Mouse (Mus musculus) cerebellum, adult 9-11 months (tissue): Measurements from ENCODE around the gene Tnfaip8l3.

Experiments
- DNase-seq: peaks from one replicate; pipeline ENCODE4 v3.0.0; 2022

Gene Tnfaip8l3

GRCm38 (mm10) chr9:53986972-53987371, 81.2 kb downstream of the Tnfaip8l3 start:
- DNase-seq, result no peak

DNA sequence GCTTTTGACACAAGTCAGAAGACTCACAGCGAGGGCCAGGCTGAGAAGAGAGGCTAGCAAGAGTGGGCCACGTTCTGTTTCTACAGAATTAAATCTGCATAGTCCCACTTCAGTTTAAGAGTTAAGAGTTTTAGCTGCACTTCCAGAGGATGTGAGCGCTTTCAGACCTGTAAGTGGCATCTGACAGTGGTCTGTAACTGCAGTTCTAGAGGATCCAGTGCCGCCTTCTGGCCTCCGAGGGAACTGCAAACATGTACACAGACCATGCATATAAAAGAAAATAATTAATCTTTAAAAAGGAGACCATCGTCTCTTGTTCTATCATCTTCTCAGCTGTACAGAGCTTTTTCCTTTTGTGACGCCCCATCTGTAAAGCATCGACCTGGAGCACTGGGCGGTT, 83.3 kb downstream of the Tnfaip8l3 start:
- no peak for DNase-seq

DNA sequence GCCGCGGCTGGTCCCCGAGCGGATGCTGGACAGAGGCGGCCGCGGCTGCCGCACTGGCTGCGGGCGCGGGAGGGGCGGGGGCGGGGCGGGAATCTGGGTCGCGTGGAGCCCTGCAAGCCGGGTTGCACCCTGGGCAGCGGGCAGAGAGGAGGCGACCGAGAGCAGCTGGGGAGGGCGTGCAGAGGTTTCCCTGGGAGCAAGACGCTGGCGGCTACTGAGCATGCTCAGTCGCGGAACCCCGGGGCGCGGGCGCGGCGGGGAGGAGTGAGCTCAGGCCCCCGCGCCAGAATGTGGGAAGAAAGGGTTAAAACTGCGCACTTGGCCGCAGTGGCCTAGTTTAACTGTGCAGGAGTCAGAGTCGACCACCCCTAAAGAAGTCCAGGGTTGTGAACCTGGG, 93.1 kb downstream of the Tnfaip8l3 start, which contains the start of gene Elmod1:
Gene Elmod1 (minus strand): TSS at position 180 of the 397 bp plus-strand sequence.
- peak; percentile 79 for DNase-seq

GRCm38 (mm10) chr9:53974328-53975121, 93.7 kb downstream of the Tnfaip8l3 start:
- peak; percentile 71 for DNase-seq

DNA sequence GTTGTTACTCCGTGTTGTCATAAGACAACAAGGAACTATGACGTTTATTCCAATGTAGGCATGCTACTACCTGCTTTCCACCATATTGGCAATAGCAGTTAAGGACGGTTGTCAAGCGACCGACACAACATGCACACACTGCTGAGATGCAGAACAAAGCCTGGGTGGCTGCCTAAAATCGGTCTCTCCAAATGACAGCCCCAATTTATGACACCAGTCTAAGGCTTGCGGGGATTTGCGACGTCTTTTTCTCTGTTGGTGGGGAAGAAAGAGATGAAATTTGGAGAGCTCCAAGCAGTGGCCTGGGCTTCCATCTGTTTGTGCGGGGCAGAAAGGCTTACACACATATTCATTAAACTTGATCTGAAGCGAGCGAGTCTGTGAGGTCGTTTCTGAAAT, 94.3 kb downstream of the Tnfaip8l3 start:
- DNase-seq, result peak; percentile 51
